9 mouse cellular contexts compared by ENCODE assay signal in the genomic region with DNA sequence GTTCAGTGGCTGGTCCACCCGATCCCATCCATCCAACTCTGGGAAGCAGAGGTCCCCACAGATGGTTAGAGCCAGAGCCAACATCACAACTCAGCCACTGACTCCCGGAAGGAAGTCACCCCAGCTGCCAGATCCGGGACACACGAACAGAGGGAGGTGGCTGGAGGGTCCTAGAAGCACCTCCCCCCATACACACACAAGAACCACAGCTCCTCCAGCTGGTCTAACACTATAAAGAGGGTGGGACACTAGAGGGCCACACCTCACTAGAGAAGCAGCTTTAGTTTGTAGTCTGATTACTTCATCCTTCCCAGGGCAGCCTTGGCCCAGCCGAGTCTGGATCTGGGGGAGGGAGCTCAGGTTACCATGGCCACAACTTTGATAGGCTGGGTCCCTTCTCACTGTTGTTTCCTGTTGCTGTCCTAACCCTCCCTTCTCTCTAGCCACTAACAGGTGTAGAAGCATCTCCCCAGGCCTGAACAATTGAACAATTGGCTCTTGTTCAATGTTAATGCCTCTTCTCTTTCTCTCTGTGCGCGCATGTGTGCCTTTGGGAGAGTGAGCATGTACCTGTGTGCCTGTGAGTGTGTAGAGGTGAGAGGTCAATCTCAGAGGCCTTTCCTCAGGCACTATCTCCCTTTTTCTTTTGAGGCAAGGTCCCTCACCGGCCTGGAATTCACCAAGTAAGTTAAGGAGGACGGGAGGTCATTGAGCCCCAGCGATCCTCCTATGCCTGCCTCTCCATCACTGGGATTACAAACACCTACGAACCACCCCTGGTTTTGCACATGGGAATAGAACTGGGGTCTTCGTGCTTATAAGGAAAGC.
DNase-seq lines count a peak whose midpoint lies in the region; ATAC-seq and TF ChIP-seq lines count a peak whose summit lies in the region.
"Had no signal": no experiment of that assay in that cellular context is flagged by ENCODE, and none has a peak within 500 bp of the region (broad histone marks: within the 10 kb centered on the region; RNA-seq: fewer than 3 reads in every experiment).

No protein-coding gene starts in this region.

- H3K9ac ChIP-seq in lung, embryonic 14.5 days, result no peak overlapping the region

- H3K9me3 ChIP-seq in lung, embryonic 14.5 days (ENCODE audit: low read depth, low read length), result no peaks in the 10 kb centered on the region

- H3K36me3 ChIP-seq in lung, embryonic 14.5 days (ENCODE audit: insufficient read depth), result peaks cover 21% of the 10 kb centered on the region; the same call in 1 of the 2 replicates

- DNase-seq in adrenal gland, adult 8-10 months, result peak; percentile 71
- DNase-seq in adrenal gland, adult 18-20 months (ENCODE audit: low spot score in 2 of 2), result no peak
- DNase-seq in heart, postnatal 36 days, result peak; percentile 64 to 72
- peak; percentile 67 for DNase-seq in lung, embryonic 14.5 days
- no peak for DNase-seq in frontal cortex, postnatal 25 days (ENCODE audit: low spot score in 2 of 2)
- DNase-seq in c-Kit-positive CD71-positive TER-119-positive erythroid progenitor cells, embryonic 14.5 days (ENCODE audit: low spot score), result no peak
- DNase-seq: cerebellum, postnatal 14 days had no signal

- ATAC-seq in lung, embryonic 14.5 days (ENCODE audit: insufficient read depth), result no peak
- ATAC-seq in erythroblast, adult 5-6 weeks (replicated peaks; ENCODE audit: low FRiP score, poor library complexity, severe bottlenecking), result no peak

- no peak overlapping the region for H3K4me2 ChIP-seq in lung, embryonic 14.5 days

- intact Hi-C loops in heart, postnatal 36 days (cut with DNase I), result loop anchor here (2.0 kb wide), 1 partner anchor 42 kb away; no protein-coding TSS in a partner anchor

- peak overlapping the region; percentile 62 for H3K27ac ChIP-seq in brown adipose tissue, adult 24 weeks (replicated peaks; ENCODE audit: low read depth, low read length)
- H3K27ac ChIP-seq in lung, embryonic 14.5 days (ENCODE audit: low read depth), result peak overlapping the region; percentile 50; the same call in 1 of the 2 replicates

- TF ChIP-seq CTCF in lung, embryonic 14.5 days (IDR thresholded peaks at IDR 0.05; ENCODE audit: low read depth), result peak; percentile 48

- 50% methylated on average over 12 of the region's 12 CpGs for WGBS in lung, embryonic 14.5 days

- peaks cover 58% of the 10 kb centered on the region for H3K4me1 ChIP-seq in brown adipose tissue, adult 24 weeks (ENCODE audit: control insufficient read depth, insufficient read depth, insufficient read length, low read length)
- H3K4me1 ChIP-seq in lung, embryonic 14.5 days (ENCODE audit: insufficient read depth), result peaks cover 48% of the 10 kb centered on the region

- H3K4me3 ChIP-seq in brown adipose tissue, adult 24 weeks (ENCODE audit: insufficient read depth, low read depth, low read length), result no peak overlapping the region
- H3K4me3 ChIP-seq in lung, embryonic 14.5 days (ENCODE audit: low read depth, low read length), result no peak overlapping the region

- H3K27me3 ChIP-seq in lung, embryonic 14.5 days (ENCODE audit: insufficient read depth, low read length), result no peaks in the 10 kb centered on the region

Comparison
In these comparisons a context has a peak if more than half of its experiments do, and no peak if none do; other contexts are left out.
1. DNase-seq: peak in adrenal gland, adult 8-10 months (single experiment), heart, postnatal 36 days (2 of 2) and lung, embryonic 14.5 days (single experiment); none in adrenal gland, adult 18-20 months (0 of 2), frontal cortex, postnatal 25 days (0 of 2) and c-Kit-positive CD71-positive TER-119-positive erythroid progenitor cells, embryonic 14.5 days (single experiment).